Mouse (Mus musculus) CD4-positive, CD25-positive, alpha-beta regulatory T cell (primary cell): ENCODE measurements around the gene Robo1. TPM values are rescaled to one million over a fixed set of nuclear protein-coding genes. Genes with fewer than 3 reads are reported as not detected.

Source experiments
- polyA plus RNA-seq: library from polyadenylated mRNA; unstranded; fragments of 100-300 nt; shearing (Covaris generic); gene quantifications from one replicate; pipeline ENCODE4 v1.2.1, GENCODE M21; 2017

Robo1 gene
- polyA plus RNA-seq, result 0.24 TPM

DNA sequence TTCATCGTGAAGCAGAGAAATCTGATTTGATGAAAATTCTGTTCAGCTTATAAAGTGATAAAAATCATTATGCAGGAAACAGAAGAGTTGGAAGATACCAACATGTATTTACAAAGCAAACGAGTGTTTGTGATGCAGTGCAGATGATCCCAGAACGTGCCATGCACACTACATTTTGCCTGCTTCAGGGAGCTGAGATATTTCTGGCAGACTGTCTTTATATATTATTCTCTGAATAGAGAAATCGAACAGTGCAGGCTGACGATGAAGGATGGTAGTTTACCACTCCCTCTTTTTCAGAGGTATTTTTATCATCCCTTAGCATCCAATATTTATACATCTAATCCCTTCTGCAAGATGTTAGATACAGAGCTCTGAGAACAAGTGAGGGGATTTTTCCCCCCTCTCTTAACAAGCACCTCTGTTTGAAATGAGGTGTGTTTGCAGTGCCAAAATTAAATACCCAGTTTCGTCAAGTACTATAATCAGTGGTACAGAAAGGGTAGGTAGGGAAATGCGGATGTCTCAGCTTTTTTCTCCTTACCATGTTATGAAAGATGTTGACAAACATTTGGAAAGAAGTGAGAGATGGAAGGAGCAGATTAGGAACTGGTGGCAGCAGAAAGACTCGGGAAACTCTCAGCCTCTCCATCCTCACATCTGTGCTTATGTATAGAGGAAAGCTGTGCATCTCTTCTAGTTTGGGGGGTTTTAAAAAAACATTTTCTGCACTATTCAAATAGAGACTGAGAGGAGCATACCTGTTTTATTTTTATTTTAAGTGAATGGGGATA lies at the start of gene Robo1:
Robo1 (plus strand) TSS at position 770 of the 794 bp plus-strand sequence.

